Comparison of ENCODE assay signal across 8 mouse cellular contexts in the genomic region with DNA sequence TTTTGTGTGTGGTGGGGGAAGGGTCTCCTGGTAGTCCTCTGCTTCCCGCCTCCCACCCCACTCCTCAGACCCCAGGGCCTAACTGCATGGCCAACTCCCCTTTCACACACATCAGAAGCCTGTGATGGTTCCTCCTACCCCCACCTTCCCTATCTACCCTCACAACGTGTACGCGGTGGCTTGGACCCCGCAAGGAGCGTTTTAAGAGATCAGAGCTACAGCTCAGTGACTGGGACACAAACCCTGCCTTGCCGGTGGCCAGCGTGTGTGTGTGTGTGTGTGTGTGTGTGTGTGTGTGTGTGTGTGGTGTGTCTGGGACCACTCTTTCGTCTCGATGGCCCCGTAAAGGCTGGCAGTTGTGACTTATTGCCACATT. TPM values are rescaled to one million over a fixed set of nuclear protein-coding genes. Genes with fewer than 3 reads are reported as not detected.
DNase-seq lines count a peak whose midpoint lies in the region; ATAC-seq lines count a peak whose summit lies in the region.

No protein-coding gene starts in this region.

- peak overlapping the region; percentile 71 for H3K9ac ChIP-seq in heart, embryonic 15.5 days
- peak overlapping the region; percentile 90 for H3K9ac ChIP-seq in forebrain, embryonic 16.5 days (replicated peaks; ENCODE audit: low read depth, low read length)

- ATAC-seq in heart, embryonic 15.5 days (replicated peaks; ENCODE audit: insufficient number of reproducible peaks, insufficient read depth, low FRiP score, low read depth): peak; percentile 34
- peak; percentile 70 for ATAC-seq in forebrain, embryonic 16.5 days
- 0 out of 2 replicates have a peak, but pooled peaks have one; percentile 30 for ATAC-seq in megakaryocyte progenitor cell, adult 5-6 weeks (replicated peaks; ENCODE audit: poor library complexity)

- DNase-seq in heart, postnatal 25 days (ENCODE audit: low spot score): no peak
- DNase-seq in Muller cell, postnatal 12 days (ENCODE audit: inconsistent ontology term): peak; percentile 39
- no peak for DNase-seq in layer of hippocampus, adult 11-12 months (ENCODE audit: low spot score)
- no peak for DNase-seq in layer of hippocampus, adult 9-10 months (ENCODE audit: low spot score)
- DNase-seq in gastrocnemius, adult 18-20 months (ENCODE audit: low spot score): no peak

- peak overlapping the region; percentile 100 for H3K4me2 ChIP-seq in heart, embryonic 15.5 days
- H3K4me2 ChIP-seq in forebrain, embryonic 16.5 days (ENCODE audit: low read length): peak overlapping the region; percentile 78

- H3K27me3 ChIP-seq in heart, embryonic 15.5 days: peaks cover 20% of the 10 kb centered on the region
- no peaks in the 10 kb centered on the region for H3K27me3 ChIP-seq in forebrain, embryonic 16.5 days (replicated peaks; ENCODE audit: control insufficient read depth, insufficient read depth, low read length)

- WGBS in heart, embryonic 15.5 days: 12% methylated on average over 11 of the region's 11 CpGs
- WGBS in forebrain, embryonic 16.5 days: under 1% methylated on average over 11 of the region's 11 CpGs

- no peaks in the 10 kb centered on the region for H3K9me3 ChIP-seq in heart, embryonic 15.5 days (replicated peaks)
- H3K9me3 ChIP-seq in forebrain, embryonic 16.5 days (ENCODE audit: control insufficient read depth, low read length): no peaks in the 10 kb centered on the region

- H3K36me3 ChIP-seq in heart, embryonic 15.5 days: no peaks in the 10 kb centered on the region
- no peaks in the 10 kb centered on the region for H3K36me3 ChIP-seq in forebrain, embryonic 16.5 days (ENCODE audit: control insufficient read depth, insufficient read depth)

- no peak overlapping the region for H3K27ac ChIP-seq in heart, embryonic 15.5 days
- H3K27ac ChIP-seq in forebrain, embryonic 16.5 days (ENCODE audit: low read length): peak overlapping the region; percentile 79

- peaks cover 11% of the 10 kb centered on the region for H3K4me1 ChIP-seq in heart, embryonic 15.5 days (replicated peaks)
- peaks cover 7% of the 10 kb centered on the region for H3K4me1 ChIP-seq in forebrain, embryonic 16.5 days (replicated peaks; ENCODE audit: control insufficient read depth, insufficient read depth, low read length)

- peak overlapping the region; percentile 68 for H3K4me3 ChIP-seq in heart, embryonic 15.5 days
- H3K4me3 ChIP-seq in forebrain, embryonic 16.5 days (replicated peaks; ENCODE audit: low read length): peak overlapping the region; percentile 94

- intact Hi-C loops in heart, postnatal 25 days (cut with DNase I): no loop called here

RNA-seq across cellular contexts. Expression of gene Camsap3, which starts 1.2 kb away (rescaled TPM):
- 1.3 and 3.0 TPM in 2 replicates for polyA plus RNA-seq in heart, embryonic 15.5 days (2015; fragmentation: Nextera tagmentation; extraction: Ambion mirVana)
- under 1 TPM; 0.47 to 0.67 TPM for total RNA-seq in heart, postnatal 25 days (2021)
- 38.1 and 39.3 TPM in 2 replicates for polyA plus RNA-seq in forebrain, embryonic 16.5 days (2015; fragmentation: Nextera tagmentation; extraction: Ambion mirVana)
- total RNA-seq in megakaryocyte progenitor cell, adult 5-6 weeks (2015): 0.32 and 0.37 TPM in 2 replicates
- total RNA-seq in megakaryocyte progenitor cell, adult 5-6 weeks (2017): 0.21 and 0.27 TPM in 2 replicates
- under 1 TPM; 0.26 to 0.41 TPM for total RNA-seq in gastrocnemius, adult 18-20 months (2021)

RNA-seq across cellular contexts. Expression of gene C330021F23Rik, which starts 20.5 kb away (rescaled TPM):
- polyA plus RNA-seq in heart, embryonic 15.5 days (2015; fragmentation: Nextera tagmentation; extraction: Ambion mirVana): 4.8 and 5.4 TPM in 2 replicates
- total RNA-seq in heart, postnatal 25 days (2021): under 1 TPM in 1 of 2 experiments, not detected in 1; 0.25 TPM
- polyA plus RNA-seq in forebrain, embryonic 16.5 days (2015; fragmentation: Nextera tagmentation; extraction: Ambion mirVana): 0.29 and 0.56 TPM in 2 replicates
- total RNA-seq in megakaryocyte progenitor cell, adult 5-6 weeks (2015): 1.0 TPM in 1 of 2 replicates, not detected in the other
- total RNA-seq in megakaryocyte progenitor cell, adult 5-6 weeks (2017): not detected in 2 replicates
- total RNA-seq in gastrocnemius, adult 18-20 months (2021): not detected

RNA-seq across cellular contexts. Expression of gene Xab2, which starts 32.9 kb away (rescaled TPM):
- 27.0 and 36.3 TPM in 2 replicates for polyA plus RNA-seq in heart, embryonic 15.5 days (2015; fragmentation: Nextera tagmentation; extraction: Ambion mirVana)
- total RNA-seq in heart, postnatal 25 days (2021): 10 to 100 TPM; 14.5 to 14.9 TPM
- 69.3 and 71.2 TPM in 2 replicates for polyA plus RNA-seq in forebrain, embryonic 16.5 days (2015; fragmentation: Nextera tagmentation; extraction: Ambion mirVana)
- 16.5 and 20.1 TPM in 2 replicates for total RNA-seq in megakaryocyte progenitor cell, adult 5-6 weeks (2015)
- total RNA-seq in megakaryocyte progenitor cell, adult 5-6 weeks (2017): 55.5 and 56.5 TPM in 2 replicates
- total RNA-seq in gastrocnemius, adult 18-20 months (2021): 10 to 100 TPM; 10.7 to 11.2 TPM

RNA-seq across cellular contexts. Expression of gene Pet100, which starts 33.1 kb away (rescaled TPM):
- polyA plus RNA-seq in heart, embryonic 15.5 days (2015; fragmentation: Nextera tagmentation; extraction: Ambion mirVana): 72.7 and 104 TPM in 2 replicates
- 10 to 100 TPM; 70.6 to 80.3 TPM for total RNA-seq in heart, postnatal 25 days (2021)
- polyA plus RNA-seq in forebrain, embryonic 16.5 days (2015; fragmentation: Nextera tagmentation; extraction: Ambion mirVana): 79.0 and 83.6 TPM in 2 replicates
- total RNA-seq in megakaryocyte progenitor cell, adult 5-6 weeks (2015): 131 and 181 TPM in 2 replicates
- total RNA-seq in megakaryocyte progenitor cell, adult 5-6 weeks (2017): 255 and 285 TPM in 2 replicates
- 10 to 100 TPM; 84.7 to 91.0 TPM for total RNA-seq in gastrocnemius, adult 18-20 months (2021)

RNA-seq across cellular contexts. Expression of gene Pcp2, which starts 37.1 kb away (rescaled TPM):
- 0.33 TPM in 1 of 2 replicates, not detected in the other for polyA plus RNA-seq in heart, embryonic 15.5 days (2015; fragmentation: Nextera tagmentation; extraction: Ambion mirVana)
- not detected for total RNA-seq in heart, postnatal 25 days (2021)
- polyA plus RNA-seq in forebrain, embryonic 16.5 days (2015; fragmentation: Nextera tagmentation; extraction: Ambion mirVana): 0.41 and 0.98 TPM in 2 replicates
- not detected in 2 replicates for total RNA-seq in megakaryocyte progenitor cell, adult 5-6 weeks (2015)
- total RNA-seq in megakaryocyte progenitor cell, adult 5-6 weeks (2017): not detected in 2 replicates
- not detected for total RNA-seq in gastrocnemius, adult 18-20 months (2021)
